Mouse (Mus musculus) adrenal gland, postnatal 14 days (tissue): ENCODE data around the gene Samd1. TPM values are rescaled to one million over a fixed set of nuclear protein-coding genes. Genes with fewer than 3 reads are reported as not detected.
"Not testable (repeated sequence)": the region's sequence is repeated elsewhere in the genome, so short reads cannot be mapped to it uniquely, and the experiment has no call there.

Experiments used
- DNase-seq: peaks from one replicate; pipeline ENCODE4 v3.0.0; 2021; ENCODE audit warnings: mixed read lengths
- total RNA-seq: library from RNA; stranded (reverse); gene quantifications from 2 replicates; pipeline ENCODE4 v1.2.3, GENCODE M21; 2021

Gene Samd1
- total RNA-seq, 1 experiment from 2014 or later = 37.0 TPM

DNA sequence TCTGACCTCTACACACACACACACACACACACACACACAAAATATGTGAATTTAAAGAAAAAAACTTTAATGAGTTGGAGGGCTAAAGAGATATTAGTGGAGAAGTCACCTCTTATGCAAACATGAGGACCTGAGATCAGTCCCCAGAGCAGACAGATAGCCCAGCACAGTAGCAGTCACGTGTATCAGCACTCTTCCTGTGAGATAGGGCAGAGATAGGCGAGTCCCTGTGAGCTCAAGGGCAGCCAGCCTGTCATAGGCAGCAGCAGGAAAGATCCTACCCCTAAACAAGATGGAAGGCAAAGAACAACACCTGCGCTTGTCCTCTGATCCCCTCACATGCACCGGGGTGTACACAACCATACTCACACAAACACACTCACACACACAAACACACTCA is 15.0 kb upstream of the Samd1 start:
- DNase-seq = no peak

DNA sequence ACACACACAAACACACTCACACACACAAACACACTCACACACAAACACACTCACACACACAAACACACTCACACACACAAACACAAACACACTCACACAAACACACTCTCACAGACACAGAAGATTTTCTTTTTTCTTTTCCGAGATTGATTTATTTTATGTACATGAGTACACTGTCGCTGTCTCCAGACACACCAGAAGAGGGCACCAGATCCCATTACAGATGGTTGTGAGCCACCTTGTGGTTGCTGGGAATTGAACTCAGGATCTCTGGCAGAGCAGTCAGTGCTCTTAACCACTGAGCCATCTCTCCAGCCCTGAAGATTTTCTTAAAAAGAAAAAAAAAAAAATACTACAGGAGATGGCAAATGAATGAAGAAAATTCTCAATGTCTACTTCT is 14.2 kb upstream of the Samd1 start:
- not testable (repeated sequence) for DNase-seq

DNA sequence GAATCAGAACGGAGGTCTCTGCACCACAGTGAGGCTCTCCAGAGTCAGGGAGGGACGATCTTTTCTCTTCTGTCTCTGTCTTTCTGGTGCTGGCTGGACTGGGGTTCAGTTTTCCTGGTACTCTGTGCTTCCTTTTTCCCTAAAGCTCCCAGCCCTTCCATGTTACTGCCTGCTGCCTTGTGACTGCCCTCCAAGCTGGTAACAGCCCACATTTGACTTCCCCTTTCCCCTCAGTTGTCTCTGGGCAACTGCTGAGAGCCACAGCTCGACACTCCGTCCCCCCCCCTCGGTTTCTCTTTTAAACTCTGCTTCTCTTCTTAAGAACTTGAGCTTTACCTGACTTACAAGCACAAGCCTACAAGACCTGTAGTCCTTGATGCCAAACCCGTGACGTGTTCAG is 8.2 kb upstream of the Samd1 start:
- no peak for DNase-seq

DNA sequence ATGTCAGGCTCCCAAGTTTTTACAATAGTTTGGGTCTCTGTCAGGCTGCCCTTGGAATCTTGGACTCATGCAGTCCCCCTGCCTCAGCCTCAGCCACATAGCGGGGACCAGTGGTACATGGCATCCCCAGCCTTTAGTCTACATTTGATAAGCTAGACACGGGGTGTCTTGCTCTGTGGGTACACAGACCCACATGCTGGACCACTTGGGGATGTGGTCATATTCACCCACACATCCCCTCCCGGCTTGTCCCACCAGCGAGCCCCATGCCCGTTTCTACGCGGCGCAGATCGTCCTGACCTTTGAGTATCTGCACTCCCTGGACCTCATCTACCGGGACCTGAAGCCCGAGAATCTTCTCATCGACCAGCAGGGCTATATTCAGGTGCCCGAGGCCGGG is 7.3 kb upstream of the Samd1 start:
- DNase-seq = no peak

DNA sequence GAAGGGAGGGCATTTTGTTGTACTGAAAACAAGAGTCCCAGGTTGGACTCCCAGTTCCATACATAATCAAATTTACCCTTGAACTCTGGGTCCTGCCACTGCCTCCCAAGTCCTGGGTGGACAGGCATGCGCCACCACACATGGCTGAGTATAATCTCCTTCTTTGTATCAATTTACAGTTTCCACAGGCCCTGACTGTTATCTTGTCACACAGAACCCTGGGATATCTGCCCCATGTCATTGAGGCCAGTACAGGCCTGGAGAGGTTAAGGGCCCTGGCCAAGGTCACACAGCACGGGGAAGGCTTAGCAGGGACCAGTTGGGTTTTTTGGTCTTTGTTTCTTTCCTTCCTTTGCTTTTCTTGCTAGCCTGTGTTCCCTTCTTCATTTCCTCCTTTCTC is 5.0 kb upstream of the Samd1 start:
- DNase-seq = no peak

DNA sequence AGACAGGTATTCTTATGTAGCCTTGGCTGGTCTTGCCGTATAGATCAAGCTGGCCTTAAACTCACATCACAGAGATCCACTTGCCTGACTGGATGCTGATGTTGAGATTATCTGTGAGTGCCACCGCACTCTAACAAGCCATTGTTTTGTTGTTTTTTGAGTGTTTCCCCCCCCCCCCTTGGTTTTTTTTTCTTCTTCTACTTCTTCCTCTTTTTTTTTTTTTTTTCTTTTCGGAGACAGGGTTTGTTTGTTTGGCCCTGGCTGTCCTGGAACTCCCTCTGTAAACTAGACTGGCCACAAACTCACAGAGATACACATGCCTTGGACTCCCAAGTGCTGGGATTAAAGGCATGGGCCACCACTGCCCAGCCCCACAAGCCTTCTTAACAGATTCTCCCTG is 3.4 kb upstream of the Samd1 start:
- DNase-seq = no peak

DNA sequence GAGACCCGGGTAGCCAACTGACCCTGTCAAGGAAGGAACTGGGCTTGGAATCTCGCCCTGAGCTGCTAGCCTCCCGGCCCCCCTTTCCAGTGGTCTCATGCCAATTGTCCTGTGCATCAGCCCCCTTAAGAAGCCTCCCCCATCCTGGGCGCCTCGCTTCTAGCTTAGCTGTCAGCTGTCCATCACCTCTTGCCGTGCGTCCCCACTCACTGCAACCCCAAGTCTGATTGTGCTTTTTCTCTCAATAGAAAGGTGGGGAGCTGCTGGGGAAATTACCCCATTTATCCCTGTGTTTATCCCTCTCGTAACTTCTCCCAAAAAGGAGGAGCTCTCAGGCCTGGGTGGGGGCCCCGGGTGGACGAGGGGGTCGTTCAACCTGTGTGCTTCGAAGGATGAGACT is 1.5 kb upstream of the Samd1 start:
- no peak for DNase-seq

DNA sequence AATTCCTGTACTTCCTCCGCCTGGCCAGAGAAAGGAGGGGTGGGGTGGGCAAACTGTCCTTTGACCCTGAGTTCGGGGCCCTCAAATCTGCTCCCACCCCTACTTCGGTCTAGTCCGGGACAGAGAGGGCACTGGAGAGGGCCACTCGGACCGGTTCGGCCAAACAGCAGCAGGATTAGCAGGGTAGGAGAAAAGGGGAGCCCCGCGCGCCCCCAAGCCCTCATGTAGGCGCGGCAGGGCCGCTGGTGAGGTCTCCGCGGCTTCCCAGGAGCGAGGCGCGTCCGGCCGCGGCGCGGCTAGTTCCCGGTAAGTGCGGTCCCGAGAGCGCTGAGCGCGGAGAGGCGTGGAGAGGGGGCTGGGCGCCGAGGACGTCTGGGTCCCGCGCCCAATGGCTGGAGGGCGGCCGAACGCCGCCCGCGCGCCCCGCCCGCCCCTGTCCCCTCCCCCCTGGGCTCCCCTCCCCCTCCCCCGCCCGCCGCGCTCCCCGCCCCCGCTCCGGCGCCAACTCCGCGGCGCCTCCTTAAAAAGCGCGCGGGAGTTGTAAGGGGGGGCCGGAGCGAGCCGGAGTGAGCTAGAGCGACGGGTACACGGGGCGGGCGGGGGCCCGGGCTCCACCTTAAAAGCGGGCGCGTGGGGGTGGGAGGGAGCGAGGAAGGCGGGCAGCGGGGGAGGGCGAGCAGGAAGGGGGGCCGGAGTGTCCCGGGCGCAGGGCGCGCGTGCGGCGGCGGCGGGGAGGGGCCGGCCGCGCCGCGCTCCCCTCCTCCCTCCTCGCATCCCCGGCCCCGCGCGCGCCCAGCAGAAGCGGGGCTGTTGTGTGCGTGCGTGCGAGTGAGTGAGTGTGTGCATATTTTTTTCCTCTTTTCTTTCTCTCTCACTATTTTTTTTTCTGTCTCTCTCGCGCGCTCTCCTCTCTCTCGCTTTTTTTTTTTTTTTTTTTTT is 636 bp upstream of the Samd1 start:
- DNase-seq = peak; percentile 96

DNA sequence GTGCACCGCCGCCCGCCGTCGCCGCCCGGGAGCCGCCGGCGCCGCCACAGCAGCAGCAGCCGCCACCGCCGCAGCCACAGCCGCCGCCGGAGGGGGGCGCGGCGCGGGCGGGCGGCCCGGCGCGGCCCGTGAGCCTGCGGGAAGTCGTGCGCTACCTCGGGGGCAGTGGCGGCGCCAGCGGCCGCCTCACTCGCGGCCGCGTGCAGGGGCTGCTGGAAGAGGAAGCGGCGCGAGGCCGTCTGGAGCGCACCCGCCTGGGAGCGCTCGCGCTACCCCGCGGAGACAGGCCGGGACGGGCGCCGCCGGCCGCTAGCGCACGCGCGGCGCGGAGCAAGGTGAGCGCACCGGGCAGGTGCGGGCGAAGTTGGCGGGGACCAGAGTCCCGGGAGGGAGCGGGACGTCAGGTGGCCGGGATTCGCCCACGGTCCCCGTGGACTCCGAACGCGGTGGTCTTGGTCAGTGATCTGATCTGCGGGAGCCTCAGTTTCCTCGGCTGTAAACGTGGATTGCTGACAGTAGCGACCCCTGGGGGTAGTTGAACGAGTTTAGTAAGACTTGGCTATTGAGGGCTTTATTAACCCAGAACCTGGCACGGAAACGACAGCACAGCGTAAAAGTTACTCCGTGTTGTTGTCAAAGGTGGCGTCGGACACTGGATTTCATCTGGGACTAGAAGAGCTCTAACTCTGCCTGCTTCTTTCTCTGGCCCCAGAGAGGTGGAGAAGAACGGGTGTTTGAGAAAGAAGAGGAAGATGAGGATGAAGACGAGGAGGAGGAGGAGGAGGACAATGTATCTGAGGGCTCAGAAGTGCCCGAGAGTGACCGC is 972 bp downstream of the Samd1 start:
- peak; percentile 75 for DNase-seq

DNA sequence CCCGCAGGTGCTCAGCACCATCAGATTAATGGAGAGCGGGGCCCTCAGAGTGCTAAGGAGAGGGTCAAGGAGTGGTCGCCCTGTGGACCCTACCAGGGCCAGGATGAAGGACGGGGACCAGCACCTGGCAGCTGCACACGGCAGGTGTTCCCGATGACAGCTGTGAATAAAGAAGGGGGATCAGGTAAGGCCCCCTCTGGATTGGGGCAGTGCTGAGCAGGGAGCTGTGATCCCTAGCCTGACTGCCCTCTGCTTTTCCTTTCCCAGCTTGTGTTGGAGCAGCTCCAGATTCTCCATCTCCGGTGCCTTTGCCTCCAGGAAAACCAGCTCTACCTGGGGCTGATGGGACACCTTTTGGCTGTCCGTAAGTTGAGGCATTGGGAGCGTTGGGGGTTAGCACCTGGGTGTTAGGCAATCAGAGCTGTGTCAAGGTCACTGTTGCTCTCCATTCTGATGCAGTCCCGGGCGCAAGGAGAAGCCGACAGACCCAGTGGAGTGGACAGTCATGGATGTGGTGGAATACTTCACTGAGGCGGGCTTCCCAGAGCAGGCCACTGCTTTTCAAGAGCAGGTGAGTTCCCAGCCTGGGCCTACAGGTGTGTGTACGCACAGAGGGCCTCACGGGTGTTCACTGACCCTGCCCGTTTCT is 1.7 kb downstream of the Samd1 start:
- no peak for DNase-seq

DNA sequence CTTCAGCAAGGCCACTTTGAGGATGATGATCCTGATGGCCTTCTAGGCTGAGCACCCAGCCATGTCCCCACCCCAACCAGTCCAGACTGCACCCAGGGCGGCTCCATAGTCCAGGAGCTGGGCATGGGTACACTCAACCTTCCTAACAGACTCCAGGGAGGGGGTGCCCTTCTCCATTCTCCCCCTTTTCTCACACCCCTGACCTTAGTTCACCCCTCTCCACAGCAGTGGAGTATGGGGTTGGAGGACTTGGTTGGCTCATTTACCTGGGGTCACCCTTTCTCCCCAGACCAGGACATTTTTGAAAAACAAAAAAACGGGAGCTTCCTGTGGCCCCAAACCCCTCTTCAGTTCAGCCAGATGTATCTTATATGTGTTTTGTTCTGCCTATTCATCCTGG is 2.4 kb downstream of the Samd1 start:
- no peak for DNase-seq

DNA sequence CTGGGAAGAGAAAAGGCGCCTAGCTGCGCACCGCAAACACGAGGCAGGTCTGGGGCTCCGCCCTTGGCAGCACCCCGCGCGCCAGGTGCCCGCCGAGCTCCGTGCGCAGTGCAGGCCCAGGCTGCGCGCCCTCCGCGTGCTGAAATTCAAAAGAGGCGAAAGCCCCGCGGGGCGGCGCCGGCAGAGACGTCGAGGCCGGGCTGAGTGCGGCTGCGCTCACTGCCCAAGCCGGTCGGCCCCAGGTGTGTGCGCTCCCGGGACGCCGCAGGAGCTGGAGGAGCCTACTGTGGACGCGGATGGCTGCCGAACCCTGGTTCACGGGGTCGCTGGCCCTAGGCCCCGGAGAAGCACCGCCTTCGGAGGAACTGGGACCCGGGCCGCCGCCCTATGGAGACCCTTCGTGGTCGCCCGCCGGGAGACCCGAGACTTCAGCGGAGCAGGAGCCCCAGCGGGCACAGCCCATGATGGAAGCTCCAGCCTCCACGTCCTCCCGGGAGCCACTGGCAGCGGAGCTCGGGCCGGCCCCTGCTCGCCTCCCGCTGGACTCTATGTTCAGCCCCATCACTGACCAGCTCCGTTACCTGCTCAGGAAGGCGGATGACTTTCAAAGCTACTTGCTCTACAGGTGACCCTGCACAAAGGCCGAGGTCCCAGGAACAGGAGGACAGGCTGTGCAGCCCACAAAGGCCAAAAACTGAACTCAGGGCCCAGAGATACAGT is 4.0 kb downstream of the Samd1 start, which contains the start of gene 1700067K01Rik:
1700067K01Rik (plus strand) TSS at position 222 of the 720 bp plus-strand sequence.
- no peak for DNase-seq

DNA sequence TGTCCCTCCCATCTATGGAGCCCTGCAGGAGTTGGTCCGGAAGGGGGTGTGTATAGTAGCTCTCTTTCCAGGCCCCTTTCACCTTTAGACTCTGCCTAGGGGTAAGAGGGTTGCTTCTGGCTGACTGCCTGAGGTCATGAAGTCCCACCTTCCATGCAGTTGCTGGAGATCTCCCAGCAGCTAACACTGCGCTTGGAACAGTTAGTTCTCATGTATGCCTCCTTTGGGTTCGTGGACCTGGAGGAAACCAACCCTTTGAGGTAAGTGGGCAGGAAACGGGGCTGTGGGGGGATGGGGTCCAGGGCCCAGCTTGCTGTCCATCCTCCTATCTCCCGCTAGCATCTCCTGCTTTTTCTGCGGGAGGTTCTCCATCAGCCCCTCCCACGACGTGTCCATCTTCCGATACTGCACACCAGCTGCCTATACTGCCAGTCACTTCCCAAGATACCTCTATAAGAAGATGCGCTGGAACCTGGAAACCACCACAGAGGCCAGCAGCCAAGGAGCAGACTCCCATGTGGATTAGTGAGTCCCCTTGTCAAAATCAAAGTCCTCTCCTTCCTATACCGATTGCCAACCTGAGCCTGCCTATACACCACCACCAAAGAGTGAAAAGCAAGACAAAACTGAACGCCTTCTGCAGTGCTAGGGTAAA is 5.6 kb downstream of the Samd1 start:
- no peak for DNase-seq

DNA sequence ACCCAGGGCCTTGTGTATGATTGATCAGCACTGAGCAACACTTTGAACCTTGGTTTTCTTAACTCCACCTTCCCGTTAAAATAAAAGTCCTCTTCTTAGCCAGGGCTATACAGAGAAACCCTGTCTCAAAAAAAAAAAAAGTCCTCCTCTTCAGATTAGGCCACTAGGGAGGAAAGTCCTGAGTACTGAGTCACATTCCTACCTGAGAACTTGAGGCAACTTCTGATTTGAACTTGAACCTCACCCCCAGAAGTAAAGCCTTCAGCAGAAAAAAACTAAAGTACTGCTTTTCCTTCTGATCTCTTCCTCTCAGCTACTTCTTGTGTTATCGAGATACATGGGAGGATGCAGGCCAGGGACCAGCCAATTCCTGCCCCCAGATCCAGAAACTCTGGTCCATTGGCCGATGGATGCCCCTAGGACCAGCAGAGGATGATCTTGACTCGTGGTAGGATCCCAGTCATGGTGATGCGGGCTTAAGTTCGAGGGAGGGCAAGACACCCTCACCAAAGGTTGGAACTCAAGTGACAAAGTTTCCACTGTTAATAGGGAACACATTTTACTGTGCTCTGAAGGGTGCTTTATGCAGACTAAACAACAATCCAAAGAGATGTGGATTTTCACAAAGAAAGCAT is 6.3 kb downstream of the Samd1 start:
- no peak for DNase-seq

DNA sequence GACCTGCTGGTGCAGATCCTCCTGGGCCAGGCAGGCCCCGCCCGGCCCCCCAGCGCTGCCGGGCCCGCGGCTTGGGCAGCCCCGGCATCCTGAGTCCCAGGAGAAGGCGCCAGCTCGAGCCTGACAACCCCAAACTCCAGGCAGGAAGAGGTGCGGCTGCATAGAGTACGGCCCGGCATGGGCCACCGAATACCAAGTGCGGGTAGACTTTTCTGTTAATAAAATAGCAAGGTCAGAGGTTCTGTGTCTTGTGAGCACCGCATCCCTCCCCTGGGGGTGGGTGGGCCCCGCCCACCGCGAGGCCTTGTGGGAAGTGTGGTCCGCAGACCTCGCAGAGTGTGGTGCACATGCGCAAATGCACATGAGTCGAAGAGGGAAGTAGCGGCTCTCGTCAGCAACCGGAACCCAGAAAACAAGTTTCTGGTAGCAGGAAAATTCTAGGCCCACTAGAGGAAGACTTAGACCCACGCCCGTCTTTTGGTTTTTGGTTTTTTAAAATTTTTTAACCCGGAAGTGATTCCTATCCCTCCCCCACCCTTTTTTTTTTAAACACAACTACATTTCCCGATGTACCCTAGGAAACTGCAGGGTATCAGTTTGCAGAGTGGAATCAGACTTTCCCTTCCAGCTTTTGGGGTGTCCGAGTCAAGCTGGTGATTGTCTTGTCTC is 7.2 kb downstream of the Samd1 start:
- peak; percentile 97 for DNase-seq

DNA sequence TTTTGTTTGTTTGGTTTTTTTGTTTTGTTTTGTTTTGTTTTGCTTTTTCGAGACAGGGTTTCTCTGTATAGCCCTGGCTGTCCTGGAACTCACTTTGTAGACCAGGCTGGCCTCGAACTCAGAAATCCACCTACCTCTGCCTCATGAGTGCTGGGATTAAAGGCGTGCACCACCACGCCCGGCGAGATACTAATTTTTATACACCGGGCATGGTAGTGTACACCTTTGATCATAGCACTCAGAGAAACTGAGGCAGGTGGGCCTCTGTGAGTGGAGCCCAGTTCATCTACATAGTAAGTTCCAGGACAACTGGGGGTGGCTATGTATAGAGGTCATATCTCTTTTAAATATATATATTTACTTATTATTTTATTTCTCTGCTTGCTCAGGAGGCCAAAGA is 8.0 kb downstream of the Samd1 start:
- DNase-seq = not testable (repeated sequence)

DNA sequence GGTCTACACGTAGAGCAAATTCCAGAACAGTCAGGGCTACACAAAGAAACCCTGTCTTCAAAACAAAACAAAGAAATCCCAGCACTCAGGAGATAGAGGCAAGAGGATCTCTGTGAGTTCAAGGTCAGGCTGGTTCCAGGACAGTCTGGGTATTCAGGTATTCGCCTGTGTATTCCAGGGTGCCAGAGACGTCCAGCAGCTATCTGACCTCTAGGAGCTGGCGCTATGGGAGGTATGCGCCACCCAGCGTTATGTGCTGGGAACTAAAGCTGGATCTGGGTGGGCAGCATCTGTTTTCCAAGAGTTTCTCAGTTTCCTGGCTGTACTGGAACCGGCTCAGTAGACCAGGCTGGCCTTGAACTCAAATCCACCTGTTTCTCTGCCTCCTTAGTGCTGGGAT is 10.9 kb downstream of the Samd1 start:
- no peak for DNase-seq

DNA sequence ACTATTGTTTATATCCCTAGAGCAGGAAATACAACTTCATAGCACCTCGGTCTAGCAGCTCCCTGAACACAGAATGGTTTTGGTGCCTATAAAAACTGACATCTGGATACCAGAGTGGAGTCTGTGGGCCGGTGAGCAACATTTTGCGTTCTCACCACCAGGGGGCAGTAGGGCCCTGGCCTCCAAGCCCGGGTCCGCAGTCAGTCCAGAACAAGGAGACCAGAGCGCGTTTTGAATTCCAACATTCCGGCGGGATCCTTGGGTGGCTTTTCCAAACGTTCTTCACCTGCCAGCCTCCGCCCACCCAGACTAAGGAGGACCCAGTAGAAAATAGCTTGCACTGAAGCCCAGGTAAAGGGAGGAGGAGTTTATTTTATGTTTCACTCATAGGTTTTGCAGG is 12.4 kb downstream of the Samd1 start:
- DNase-seq = peak; percentile 93

DNA sequence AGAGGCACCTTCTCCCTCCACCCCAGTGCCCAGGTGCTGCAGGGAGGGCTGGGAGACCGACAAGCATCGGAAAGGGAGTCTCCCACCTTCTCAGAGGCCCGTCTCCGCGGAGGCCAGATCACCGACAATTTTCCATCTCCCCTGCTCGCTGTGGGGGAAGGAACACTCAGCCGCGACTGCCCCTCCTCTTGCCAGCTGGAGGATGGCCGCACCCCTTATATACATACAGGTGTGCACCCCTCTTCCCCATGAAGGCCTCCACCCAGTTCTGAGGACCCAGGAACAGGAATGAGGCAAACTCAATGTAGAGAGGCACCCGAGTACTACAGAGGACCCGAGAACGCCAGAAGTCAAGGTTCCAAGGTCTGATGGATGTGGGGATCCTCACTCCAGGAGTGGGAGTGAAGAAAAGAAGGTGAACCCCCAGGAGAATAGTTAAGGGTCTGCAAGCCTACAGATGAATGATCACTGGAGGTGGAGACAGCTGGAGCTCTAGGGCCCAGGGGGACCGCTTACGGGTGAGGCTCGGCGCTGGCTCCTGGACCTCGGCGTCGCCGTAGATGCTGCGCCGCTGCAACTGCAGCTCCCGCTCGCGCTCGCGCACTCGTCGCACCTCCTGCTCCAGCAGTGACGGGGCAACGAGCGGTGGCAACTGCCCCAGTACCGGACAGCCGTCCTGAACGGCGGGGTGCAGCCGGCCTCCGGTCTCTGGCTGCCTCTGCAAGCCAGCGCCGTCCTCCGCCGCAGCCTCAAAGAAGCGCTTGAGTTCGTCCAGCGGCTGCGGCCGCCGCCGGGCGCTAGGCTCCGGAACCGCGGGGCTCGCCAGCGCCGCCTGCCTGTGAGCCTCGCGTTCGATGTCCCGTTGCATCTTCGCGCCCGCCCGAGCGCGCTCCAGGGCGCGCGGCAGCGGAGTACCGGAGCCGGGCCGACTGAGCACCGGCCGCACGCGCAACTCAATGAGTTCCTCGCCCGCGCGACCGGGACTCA is 13.4 kb downstream of the Samd1 start:
- DNase-seq = peak; percentile 85
